Mouse (Mus musculus) embryo, embryonic 11 days (tissue): ENCODE measurements around the gene Apba2.

Source experiments
- DNase-seq: peaks from one replicate; pipeline ENCODE4 v3.0.0-alpha.2; 2015

The Apba2 gene

DNA sequence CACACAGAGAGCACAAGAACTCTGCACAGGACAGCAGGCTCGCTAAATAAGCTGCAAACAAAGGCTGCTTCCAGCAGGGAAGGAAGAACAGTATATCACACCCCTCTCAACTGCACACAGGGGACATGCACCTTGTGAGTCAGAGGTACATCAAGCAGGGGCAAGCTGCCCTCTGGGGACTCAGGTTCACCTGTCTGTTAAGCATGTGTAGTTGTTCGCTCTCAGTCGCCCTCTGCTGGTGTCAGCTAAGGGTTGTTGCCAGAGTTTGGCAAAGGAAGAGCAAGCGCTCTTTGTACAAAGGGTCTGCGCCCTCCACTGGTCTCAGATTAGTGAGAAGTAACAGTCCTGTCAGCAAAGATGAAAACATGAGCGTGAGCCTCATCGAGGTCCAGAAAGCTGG is 228.3 kb downstream of the Apba2 start:
- peak; percentile 79 for DNase-seq

DNA sequence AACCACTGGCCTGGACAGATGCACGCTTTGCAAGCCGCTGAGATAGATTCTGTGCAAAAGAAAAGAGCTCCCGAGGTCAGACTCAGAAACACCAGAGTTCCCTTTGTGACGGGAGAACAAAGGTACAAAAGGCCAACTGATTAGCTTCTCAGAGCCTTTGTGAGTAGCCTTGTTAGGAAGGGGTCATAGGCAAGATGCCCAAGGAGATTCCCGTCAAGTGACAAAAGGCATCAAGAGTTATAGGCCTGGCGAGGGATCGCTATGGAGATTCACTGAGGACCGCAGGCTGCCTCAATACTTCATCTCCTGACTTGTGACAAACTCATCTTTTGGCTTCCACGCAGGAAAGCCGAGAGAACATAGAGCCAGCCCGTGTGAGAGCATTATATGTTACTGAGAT is 237.6 kb downstream of the Apba2 start:
- peak; percentile 59 for DNase-seq

DNA sequence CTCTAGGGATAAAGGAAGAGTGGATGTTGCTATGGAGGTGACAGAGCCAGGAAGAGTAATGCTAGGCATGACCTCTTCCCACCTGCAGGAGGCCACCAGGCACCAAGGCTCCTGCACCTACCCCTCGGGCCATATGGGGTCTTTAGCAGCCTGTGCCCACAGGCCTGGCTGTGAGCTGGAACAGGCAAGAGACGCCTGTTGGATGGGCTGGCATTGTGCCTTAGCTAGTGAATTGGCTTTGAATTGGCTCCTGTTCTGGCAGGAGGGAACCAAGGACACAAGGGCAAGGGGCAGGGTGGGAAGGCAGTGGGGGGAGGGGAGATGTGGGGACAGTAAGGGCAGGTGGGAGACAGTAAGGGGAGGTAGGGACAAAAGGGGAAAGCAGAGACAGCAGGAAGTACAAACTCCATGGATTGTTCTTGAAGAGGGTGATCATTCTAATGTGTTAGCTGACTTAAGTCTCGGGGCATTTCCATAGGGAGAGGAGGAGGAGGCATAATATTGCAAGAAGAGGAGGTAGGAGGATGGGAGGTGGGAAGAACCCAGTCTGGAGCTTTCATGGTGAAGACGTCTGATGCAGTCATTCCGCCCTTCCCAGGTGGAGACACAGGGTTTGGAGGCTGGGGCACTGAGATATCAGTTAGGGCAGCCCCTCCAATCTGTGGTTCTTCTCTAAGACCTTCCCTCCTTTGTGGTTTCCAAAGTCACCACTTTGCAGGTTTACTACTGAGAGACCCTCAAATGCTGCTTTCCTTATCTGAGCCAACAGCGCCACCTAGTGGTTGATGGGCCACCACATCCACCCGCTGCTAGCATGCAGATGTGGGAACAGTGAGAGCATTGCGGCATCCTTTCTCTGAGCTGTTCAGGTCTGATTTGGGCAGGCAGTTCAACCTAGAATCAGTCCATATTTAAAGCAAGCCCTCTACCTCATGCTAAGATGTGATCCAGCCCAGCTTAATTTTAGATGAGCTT is 240.1 kb downstream of the Apba2 start:
- peak; percentile 90 for DNase-seq

DNA sequence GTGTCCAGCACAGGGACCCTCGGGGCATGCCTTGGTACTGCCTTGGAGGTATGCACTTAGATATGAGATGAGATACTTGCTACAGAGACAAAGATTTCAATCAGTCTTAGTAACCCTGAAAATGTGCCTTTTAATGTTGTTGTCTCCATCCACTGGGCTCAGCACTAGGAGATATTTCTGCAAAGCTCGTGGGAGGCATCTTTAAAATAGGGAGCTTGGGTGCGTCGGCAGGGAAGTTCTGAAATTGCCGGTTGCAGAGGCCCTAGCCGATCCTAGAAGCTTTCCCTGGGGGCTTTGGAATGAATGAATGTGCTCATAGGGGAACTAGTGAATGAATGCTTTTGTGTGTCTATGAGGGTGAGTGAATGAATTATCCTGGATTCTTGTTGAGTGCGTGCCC is 242.1 kb downstream of the Apba2 start:
- DNase-seq = no peak

DNA sequence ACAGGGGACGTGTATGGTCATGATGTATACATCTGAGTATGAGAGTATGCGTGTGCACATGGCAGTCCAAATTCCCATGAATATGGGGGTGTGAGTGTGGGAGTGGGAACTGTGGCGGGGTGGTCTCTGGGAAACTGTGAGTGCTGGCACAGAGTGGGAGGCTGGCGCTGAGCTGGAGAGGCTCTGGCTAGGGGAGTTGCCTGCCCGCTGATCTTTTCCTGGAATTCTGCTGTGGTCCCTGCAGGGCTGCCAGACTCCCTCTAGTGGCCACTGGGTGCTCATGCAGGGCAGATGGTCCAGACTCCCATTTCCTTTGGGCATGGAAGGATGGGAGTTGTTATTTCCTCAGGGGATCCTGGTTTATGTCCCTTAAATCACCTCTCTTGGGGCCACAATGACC is 250.0 kb downstream of the Apba2 start:
- peak; percentile 82 for DNase-seq

DNA sequence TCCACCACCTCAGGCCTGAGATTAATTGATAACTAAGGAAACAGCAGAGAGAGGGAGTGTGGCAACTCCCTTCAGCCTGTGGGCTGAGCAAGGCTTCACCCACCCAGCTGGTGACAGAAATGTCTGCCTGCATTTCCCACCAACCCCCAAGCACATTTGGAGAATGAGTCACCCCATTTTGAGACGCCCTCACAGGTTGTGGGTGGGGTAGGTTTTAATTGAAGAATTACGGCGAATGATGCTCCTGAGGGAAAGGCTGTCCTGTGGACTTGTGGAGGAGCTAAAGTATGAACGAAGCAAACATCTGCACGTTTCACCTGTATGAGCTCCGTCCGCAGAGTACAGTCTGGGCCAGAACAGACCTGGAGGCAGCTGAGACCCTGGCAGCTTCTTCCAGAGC is 250.6 kb downstream of the Apba2 start:
- no peak for DNase-seq

- DNase-seq = no peak
Measured at GRCm38 (mm10) chr7:64753678-64754077, 252.2 kb downstream of the Apba2 start.

DNA sequence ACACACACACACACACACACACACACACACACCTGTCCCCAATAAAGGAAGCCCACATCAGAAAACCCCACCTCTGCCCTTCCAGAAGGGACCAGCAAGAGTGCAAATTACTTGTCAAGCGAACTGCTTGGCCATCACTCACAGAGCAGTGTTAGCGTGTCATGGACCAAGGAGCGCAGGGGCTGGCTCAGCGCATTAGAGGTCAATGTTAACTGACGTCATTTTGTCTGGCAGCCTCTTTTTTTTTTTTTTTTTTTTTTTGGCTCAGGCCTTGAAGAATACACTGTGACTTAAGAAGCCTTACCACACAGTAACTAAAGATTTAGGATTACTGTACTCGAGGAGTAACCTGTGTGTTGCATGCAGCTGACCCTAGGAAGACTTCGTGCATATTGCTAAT is 252.7 kb downstream of the Apba2 start:
- no peak for DNase-seq

- DNase-seq = no peak
Measured at GRCm38 (mm10) chr7:64755141-64755540, 253.6 kb downstream of the Apba2 start.

DNA sequence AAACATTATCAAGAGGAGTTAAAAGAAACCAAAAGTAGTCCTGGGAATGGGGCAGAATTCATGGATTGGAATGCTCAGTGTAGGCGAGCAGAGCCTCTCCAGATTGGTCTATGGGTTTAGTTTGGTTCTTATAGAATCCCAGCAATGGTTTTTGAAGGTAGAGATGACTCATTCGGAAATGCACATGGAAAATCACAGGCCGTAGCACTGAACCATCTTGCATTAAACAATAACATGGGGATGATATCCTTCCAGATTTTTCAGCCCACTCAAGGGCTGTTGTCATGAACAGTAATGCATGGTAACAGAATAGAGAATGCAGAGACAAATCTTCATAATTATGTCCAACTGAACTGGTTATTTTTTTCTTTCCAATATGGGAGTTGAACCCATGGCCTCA is 264.1 kb downstream of the Apba2 start:
- DNase-seq = no peak

DNA sequence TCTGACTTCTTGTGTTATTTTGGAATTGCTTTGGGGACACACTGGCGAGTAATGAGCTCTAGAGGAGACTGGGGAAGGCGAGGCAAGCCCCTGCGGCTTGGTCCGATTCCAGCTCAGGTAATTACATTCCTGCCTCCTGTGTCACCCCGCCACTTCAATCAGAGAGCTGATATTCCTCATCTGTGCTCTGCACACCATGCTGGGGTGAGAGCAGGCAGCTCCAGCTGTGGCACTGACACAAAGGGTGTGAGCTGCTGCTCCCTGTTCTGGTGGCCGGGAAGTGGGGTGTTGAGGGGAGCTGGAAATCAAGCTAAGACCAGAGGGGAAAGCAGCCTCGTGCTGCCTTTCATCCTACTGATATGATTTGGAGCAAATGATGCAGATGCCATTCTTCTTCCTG is 268.3 kb downstream of the Apba2 start:
- DNase-seq = no peak

DNA sequence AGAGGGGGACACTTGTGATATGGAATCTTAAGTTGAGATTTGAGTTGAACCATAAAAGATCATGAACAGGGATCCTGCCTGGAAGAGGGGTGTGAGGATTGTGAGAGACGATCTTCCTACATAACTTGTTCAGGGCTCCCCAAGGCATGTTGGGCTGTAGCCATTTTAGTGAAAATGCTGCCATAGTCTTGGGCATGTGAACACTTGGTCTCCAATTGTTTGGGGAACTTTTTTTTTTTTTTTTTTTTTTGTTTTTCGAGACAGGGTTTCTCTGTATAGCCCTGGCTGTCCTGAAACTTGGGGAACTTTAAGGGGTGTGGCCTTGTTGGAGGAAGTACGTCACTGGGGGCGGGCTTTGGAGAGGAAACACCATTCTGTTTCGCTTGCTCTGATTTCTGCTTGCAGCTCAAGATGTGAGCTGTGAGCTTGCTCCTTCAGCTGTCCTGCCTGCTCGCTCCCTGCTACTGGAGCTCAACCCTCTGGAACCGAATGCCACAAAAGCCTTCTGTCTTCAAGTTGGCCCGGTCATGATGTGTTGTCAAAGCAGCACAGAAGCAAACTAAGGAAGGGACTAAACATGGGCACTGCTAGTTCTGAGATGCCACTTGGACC is 269.4 kb downstream of the Apba2 start:
- DNase-seq = peak; percentile 42

DNA sequence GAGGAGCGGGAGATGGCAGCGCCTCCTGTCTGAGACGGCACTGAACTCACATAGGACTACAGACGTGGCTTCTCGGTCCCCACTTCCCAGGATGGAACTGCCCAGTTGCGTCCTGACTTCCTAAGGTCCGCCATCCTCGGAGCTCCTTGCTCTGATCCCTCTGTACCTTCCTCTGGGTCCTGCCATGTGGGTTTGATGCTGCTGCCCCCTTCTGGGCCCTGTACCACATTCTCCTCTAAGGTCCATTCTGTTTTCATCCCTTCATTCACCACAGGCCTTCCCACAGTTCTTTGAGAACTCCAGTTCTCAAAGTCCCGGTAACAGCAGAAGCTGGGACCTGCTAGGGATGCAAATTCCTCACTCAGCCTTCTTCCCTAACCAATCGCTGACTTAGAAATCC is 272.0 kb downstream of the Apba2 start:
- DNase-seq = peak; percentile 35

DNA sequence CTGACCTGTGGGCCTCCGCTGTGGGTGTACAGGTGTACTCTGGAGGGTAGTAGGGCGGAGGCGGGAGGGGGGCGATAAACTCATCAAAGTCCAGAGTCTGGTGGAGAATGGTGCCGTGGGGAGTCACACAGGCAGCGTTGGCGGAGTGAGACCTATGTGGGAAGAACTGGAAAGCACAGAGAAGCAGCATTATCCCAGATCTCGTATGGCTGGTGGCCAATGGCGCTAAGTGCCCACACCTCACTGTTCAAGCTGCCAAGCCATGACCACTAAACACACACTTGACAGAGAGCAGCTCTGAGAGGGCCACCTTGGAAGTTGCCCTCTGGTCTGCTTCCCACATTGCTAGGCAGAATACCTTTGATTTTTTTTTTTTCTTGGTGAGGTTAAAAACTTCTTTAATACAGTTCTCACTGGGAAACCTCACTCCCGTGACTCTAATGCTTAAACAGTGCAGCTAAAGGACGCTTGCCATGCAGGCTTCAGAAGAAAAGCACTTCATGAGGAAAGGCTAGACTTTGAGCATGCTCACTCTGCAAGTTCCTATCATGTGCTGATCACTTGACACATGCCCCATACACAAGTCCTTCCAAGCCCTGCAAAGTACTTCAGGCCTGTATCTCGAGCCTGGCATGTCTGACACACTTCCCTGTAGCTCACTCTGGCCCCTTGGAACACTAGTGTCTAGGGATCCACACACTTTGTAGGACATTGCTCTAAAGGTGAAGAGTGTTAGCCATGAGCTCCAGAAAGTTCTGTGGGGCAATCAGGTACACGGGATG is 275.4 kb downstream of the Apba2 start:
- no peak for DNase-seq

DNA sequence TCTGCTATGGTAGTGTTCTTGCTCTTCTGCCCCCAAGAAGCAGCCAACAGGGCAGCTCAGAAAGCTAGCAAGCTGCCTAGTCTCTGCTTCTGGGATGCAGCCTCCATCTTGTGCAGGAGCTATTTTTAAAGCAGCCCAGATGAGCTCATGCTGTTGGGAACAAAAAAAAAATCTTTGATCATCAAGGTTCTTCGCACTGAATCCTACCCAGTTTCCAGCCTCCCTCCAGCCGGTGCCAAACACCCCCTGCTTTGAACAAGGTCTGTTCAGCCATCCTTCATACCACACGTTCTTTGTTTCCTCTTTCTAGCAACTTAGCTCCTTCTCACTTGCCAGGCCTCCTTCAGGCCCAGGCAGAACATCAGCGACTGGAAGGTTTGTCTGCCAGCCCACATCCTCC is 278.0 kb downstream of the Apba2 start:
- DNase-seq = no peak

DNA sequence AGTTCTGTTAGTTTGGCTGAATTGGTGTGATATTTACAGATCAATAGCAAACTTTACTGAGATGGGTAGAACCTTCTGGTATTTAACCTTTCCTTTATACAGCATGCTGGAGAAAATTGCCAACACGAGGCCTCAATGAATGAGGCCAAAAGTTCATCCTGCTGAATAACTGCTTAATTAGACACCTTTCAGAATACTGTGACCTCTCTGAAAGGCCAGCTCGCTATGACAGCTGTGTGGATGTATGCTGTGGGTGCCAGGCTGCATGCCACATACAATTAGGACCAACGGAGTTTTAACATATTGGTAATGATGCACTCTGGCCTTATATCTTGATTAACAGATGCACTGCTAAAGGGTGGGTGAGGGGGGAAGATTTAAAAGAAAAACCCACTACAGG is 283.5 kb downstream of the Apba2 start:
- DNase-seq = no peak

DNA sequence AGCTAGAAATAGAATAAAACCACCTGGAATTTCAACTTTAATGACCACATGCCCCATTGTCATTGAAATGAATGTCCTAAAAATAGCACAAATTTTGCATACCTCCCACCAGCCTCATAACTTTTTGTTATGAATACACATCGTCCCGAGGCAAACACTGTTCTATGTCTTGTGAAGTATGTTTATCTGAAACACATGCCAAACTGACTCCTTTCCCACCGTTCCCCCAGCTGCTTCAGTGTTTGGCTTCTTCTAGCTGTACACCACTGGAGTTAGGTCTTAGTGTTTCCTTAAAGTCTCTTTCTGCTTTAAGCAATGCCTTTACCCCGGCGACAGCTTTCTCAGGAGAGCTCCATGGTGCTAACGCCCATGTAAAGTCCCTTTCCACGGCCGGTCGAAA is 289.6 kb downstream of the Apba2 start:
- DNase-seq = no peak

DNA sequence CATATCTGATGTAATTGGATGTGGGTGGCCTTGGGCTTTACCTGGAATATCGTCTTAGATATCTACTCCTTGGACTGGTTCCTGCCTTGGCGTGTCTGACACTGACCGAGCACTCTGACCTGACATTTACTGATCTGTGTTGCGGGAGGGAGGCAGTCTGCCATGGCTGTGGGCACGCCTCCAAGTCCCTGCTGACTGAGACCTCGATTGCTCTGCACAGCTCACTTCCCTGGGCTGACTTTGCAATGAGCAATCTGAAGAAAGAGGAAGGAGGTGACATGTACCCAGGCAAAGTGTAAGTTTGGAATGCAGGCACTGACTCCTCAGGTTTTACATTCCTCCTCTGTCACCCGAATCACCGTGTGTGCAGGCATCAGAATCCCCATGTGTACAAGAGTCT is 290.5 kb downstream of the Apba2 start:
- no peak for DNase-seq

DNA sequence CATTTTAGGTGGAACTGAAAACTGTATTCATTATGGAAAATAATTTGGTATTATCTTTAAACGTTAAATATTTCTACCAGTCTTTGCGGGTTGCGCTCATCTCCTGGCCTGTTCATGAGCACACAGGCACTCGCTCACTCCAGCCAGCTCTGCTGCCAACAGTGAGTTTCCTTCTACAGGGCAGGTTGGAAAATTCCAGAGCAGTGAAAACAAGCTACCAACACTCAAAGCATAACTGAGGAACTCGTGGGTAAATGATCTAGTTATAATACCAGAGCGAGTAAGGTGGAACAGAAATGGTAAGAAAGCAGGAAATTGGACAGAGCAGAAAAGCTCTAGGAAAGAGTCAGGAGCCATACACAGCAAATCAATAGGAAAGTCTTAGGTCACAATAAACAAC is 294.0 kb downstream of the Apba2 start:
- no peak for DNase-seq
